Mouse (Mus musculus) lung, adult 2 months (tissue): ENCODE measurements around the gene Atf6b.

Experiments used
- CTCF ChIP-seq: fragments of 200-500 bp; IDR thresholded peaks from 2 replicates; pipeline ENCODE4 v1.5.1; 2011; ENCODE audit warnings: mild to moderate bottlenecking, low read length, control low read depth; ENCODE audit not compliant: insufficient read depth
- POLR2A ChIP-seq: fragments of 200-500 bp; IDR thresholded peaks from 2 replicates; pipeline ENCODE4 v1.6.1; 2011; ENCODE audit warnings: low read depth, mild to moderate bottlenecking, control low read depth, low read length, borderline replicate concordance; ENCODE audit errors: extremely low read depth

- TF ChIP-seq CTCF (no peak), POLR2A (peak; percentile 51; the same call in 1 of the 2 replicates)
Measured at GRCm38 (mm10) chr17:34644608-34645007, 2.3 kb upstream of the Atf6b start, which contains the start of gene Fkbpl.
